In the genomic region with DNA sequence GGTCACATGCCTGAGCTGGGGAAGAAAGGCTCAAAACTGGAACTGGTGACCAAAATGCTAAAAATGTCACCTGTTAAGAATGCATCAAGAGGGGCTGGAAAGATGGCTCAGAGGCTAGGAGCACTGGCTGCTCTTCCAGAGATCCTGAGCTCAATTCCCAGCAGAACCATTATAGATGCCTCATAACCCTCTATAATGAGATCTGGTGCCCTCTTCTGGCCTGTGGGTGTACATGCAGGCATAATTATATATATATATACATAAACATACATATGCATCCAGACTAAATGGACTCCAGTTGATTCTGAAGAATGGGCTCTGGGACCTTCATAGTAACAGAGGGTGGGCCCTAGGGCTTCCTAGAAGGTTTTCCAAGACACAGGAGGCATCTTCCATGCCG, we compare ENCODE assay signal across 8 mouse cellular contexts. TPM values are rescaled to one million over a fixed set of nuclear protein-coding genes. Genes with fewer than 3 reads are reported as not detected.
A peak's percentile ranks its signal among the peaks of the same experiment; 100 is the strongest.
DNase-seq lines count a peak whose midpoint lies in the region; ATAC-seq and TF ChIP-seq lines count a peak whose summit lies in the region.

No protein-coding gene starts in this region.

- ATAC-seq in heart, postnatal 0 days (ENCODE audit: insufficient read depth, low read depth): no peak
- no peak for ATAC-seq in heart, embryonic 11.5 days (replicated peaks; ENCODE audit: insufficient number of reproducible peaks, low FRiP score, low TSS enrichment)
- ATAC-seq in Patski: no peak

- no peak overlapping the region for H3K27ac ChIP-seq in heart, postnatal 0 days (ENCODE audit: low read depth)
- H3K27ac ChIP-seq in heart, embryonic 11.5 days (ENCODE audit: low read depth, low read length): no peak overlapping the region

- H3K4me3 ChIP-seq in heart, postnatal 0 days (ENCODE audit: low read depth, low read length): no peak overlapping the region
- H3K4me3 ChIP-seq in heart, embryonic 11.5 days (ENCODE audit: low read depth, low read length): no peak overlapping the region

- H3K4me2 ChIP-seq in heart, postnatal 0 days (ENCODE audit: low read depth, low read length): no peak overlapping the region
- no peak overlapping the region for H3K4me2 ChIP-seq in heart, embryonic 11.5 days

- TF ChIP-seq EP300 in heart, postnatal 0 days (IDR thresholded peaks at IDR 0.05; ENCODE audit: low read depth): no peak

- CTCF ChIA-PET in Patski (lab: Charles Lee): interaction anchor here (0.7 to 1.4 kb wide), 12 partner anchors 9 to 199 kb away, joined by 3 to 4 read pairs (median 3); no protein-coding TSS in a partner anchor

- DNase-seq in heart, postnatal 0 days (ENCODE audit: low spot score): no peak
- DNase-seq in 3T3-L1 (ENCODE audit: low read depth, low spot score): peak; percentile 81
- DNase-seq in Patski (ENCODE audit: low read depth, low spot score): peak; percentile 13
- DNase-seq in embryo, embryonic 10 days (ENCODE audit: low spot score): peak; percentile 65
- peak; percentile 44 to 53 for DNase-seq in kidney, postnatal 4 days
- peak; percentile 8 for DNase-seq in spleen, adult 12 weeks (ENCODE audit: low spot score)
- no peak for DNase-seq in frontal cortex, postnatal 10 days (ENCODE audit: low spot score in 2 of 2)

- no peaks in the 10 kb centered on the region for H3K27me3 ChIP-seq in heart, postnatal 0 days (ENCODE audit: control insufficient read depth, insufficient read depth, low read length)
- no peaks in the 10 kb centered on the region for H3K27me3 ChIP-seq in heart, embryonic 11.5 days (ENCODE audit: control insufficient read depth, insufficient read depth, low read length)
- no peaks in the 10 kb centered on the region for H3K27me3 ChIP-seq in Patski

- H3K36me3 ChIP-seq in heart, postnatal 0 days (replicated peaks; ENCODE audit: control insufficient read depth, insufficient read depth, low read length): no peaks in the 10 kb centered on the region
- H3K36me3 ChIP-seq in heart, embryonic 11.5 days (ENCODE audit: control insufficient read depth, insufficient read depth, low read length): no peaks in the 10 kb centered on the region

- in situ Hi-C loops in Patski (cut with MboI; ENCODE audit: low pct_unique_long_range_greater_than_20kb): loop anchor here (5.0 kb wide), 1 partner anchor 110 kb away; no protein-coding TSS in a partner anchor

- POLR2A ChIA-PET in Patski (lab: Charles Lee): interaction anchor here (1.1 kb wide), 1 partner anchor 9 kb away, joined by 4 read pairs; no protein-coding TSS in a partner anchor

- no peaks in the 10 kb centered on the region for H3K4me1 ChIP-seq in heart, postnatal 0 days (ENCODE audit: control insufficient read depth, insufficient read depth)
- no peaks in the 10 kb centered on the region for H3K4me1 ChIP-seq in heart, embryonic 11.5 days (ENCODE audit: control insufficient read depth, insufficient read depth, low read length)

- WGBS in heart, postnatal 0 days: 100% methylated on average over 1 of the region's 1 CpGs
- 91% methylated on average over 1 of the region's 1 CpGs for WGBS in heart, embryonic 11.5 days (ENCODE audit: insufficient replicate concordance)

- H3K9me3 ChIP-seq in heart, postnatal 0 days (replicated peaks; ENCODE audit: control insufficient read depth, low read length): no peaks in the 10 kb centered on the region
- no peaks in the 10 kb centered on the region for H3K9me3 ChIP-seq in heart, embryonic 11.5 days (replicated peaks; ENCODE audit: control insufficient read depth, low read length)

- H3K9ac ChIP-seq in heart, postnatal 0 days (replicated peaks; ENCODE audit: low read depth, low read length): no peak overlapping the region
- H3K9ac ChIP-seq in heart, embryonic 11.5 days (ENCODE audit: low read depth, low read length): no peak overlapping the region

- TF ChIP-seq CTCF in heart, postnatal 0 days (IDR thresholded peaks at IDR 0.05; ENCODE audit: low read depth): peak; percentile 57
- peak; percentile 74 for TF ChIP-seq CTCF in Patski (IDR thresholded peaks at IDR 0.05)

RNA-seq across cellular contexts. Expression of a gene that starts 18.2 kb away (rescaled TPM):
- not detected in 2 replicates for total RNA-seq in heart, postnatal 0 days (2014; rRNA removed; ENCODE audit: low replicate concordance)
- polyA plus RNA-seq in heart, postnatal 0 days (2015; fragmentation: Nextera tagmentation; extraction: Ambion mirVana): not detected in 2 replicates
- not detected in 2 replicates for polyA plus RNA-seq in heart, embryonic 11.5 days (2014; fragmentation: Nextera tagmentation; extraction: Ambion mirVana)
- polyA plus RNA-seq in Patski (2021): 0.24 TPM

RNA-seq across cellular contexts. Expression of a gene that starts 33.7 kb away (rescaled TPM):
- 44.4 and 102 TPM in 2 replicates for total RNA-seq in heart, postnatal 0 days (2014; rRNA removed; ENCODE audit: low replicate concordance)
- 49.8 and 53.6 TPM in 2 replicates for polyA plus RNA-seq in heart, postnatal 0 days (2015; fragmentation: Nextera tagmentation; extraction: Ambion mirVana)
- 26.7 and 32.6 TPM in 2 replicates for polyA plus RNA-seq in heart, embryonic 11.5 days (2014; fragmentation: Nextera tagmentation; extraction: Ambion mirVana)
- 73.1 TPM for polyA plus RNA-seq in Patski (2021)

Comparison
In these comparisons a context has a peak if more than half of its experiments do, and no peak if none do; other contexts are left out.
1. DNase-seq: peak in 3T3-L1 (single experiment), Patski (single experiment), embryo, embryonic 10 days (single experiment), kidney, postnatal 4 days (2 of 2) and spleen, adult 12 weeks (single experiment); none in heart, postnatal 0 days (single experiment) and frontal cortex, postnatal 10 days (0 of 2).